Mouse (Mus musculus): ENCODE results near the gene Gm20388.

GRCm38 (mm10) chr8:122430646-122431045 is 2520.0 kb downstream of the Gm20388 start:
- TF ChIP-seq CTCF (IDR thresholded peaks at IDR 0.05; ENCODE audit: insufficient read depth, low read depth, low read length) (no peak), POLR2A (IDR thresholded peaks at IDR 0.05; ENCODE audit: insufficient read depth, low read depth, low read length) (no peak)

Measured in olfactory bulb, adult 2 months (tissue).